Mouse (Mus musculus): ENCODE results near the gene Fam131a. TPM values are rescaled to one million over a fixed set of nuclear protein-coding genes. Genes with fewer than 3 reads are reported as not detected.

Fam131a gene
- total and polyA plus RNA-seq, 3 experiments: 0.67 to 1.3 (median 0.77) TPM

- TF ChIP-seq IRF4 (IDR thresholded peaks at IDR 0.05; ENCODE audit: low read depth, low read length): no peak
- peak; percentile 33; the same call in 1 of the 2 replicates for TF ChIP-seq MEF2A (IDR thresholded peaks at IDR 0.05; ENCODE audit: borderline replicate concordance, low read depth, low read length)
- TF ChIP-seq ZKSCAN1 (IDR thresholded peaks at IDR 0.05; ENCODE audit: borderline replicate concordance, low read depth, low read length): no peak
- TF ChIP-seq MXI1 (IDR thresholded peaks at IDR 0.05; ENCODE audit: low read depth, low read length): no peak
- TF ChIP-seq ZMIZ1 (IDR thresholded peaks at IDR 0.05; ENCODE audit: low read depth, low read length): no peak
Measured at GRCm38 (mm10) chr16:20671886-20672285, 21.2 kb upstream of the Fam131a start (continued).

GRCm38 (mm10) chr16:20672500-20672902, 20.5 kb upstream of the Fam131a start:
- DNase-seq (ENCODE audit: extremely low read depth): peak; percentile 96
- Histone ChIP-seq H3K4me2 (ENCODE audit: insufficient read depth, low read depth, poor library complexity, severe bottlenecking) (peak overlapping the region; percentile 64), H3K4me3 (replicated peaks in 1 of 3; ENCODE audit: low read depth in 2 of 3, low read length in 2 of 3, poor library complexity in 1 of 3) (peak overlapping the region; percentile 75 to 94 (median 87)), H3K27ac (ENCODE audit: insufficient read depth, low read depth) (peak overlapping the region; percentile 38), H3K9me3 (replicated peaks; ENCODE audit: low read length) (no peaks in the 10 kb centered on the region), H3K4me1 (ENCODE audit: control insufficient read depth in 1 of 2, insufficient read depth in 2 of 2) (peaks cover 15 to 42% of the 10 kb centered on the region in 2 experiments), H3K36me3 (replicated peaks in 1 of 2; ENCODE audit: control insufficient read depth in 1 of 2, insufficient read depth in 1 of 2, low read length in 1 of 2) (peaks cover 27 to 37% of the 10 kb centered on the region in 2 experiments), H3K79me2 (replicated peaks; ENCODE audit: control insufficient read depth, extremely low read depth, insufficient read depth, poor library complexity, severe bottlenecking) (peaks cover 47% of the 10 kb centered on the region), H3K9ac (ENCODE audit: insufficient read depth, low read depth) (peak overlapping the region; percentile 97), H3K27me3 (replicated peaks) (no peaks in the 10 kb centered on the region)
- dilution Hi-C loops (cut with MboI; ENCODE audit: extremely low pct_ligation_motif_present, extremely low pct_unique_long_range_greater_than_20kb, low sequenced_read_pairs): no loop called here
- in situ Hi-C loops (cut with MboI; ENCODE audit: low pct_ligation_motif_present, low pct_unique_long_range_greater_than_20kb, low sequenced_read_pairs): no loop called here
- TF ChIP-seq TBP (conservative IDR thresholded peaks at IDR 0.05; ENCODE audit: low read depth, low read length) (peak; percentile 26; the same call in 1 of the 2 replicates), MAX (IDR thresholded peaks at IDR 0.05; ENCODE audit: low read length) (peak; percentile 100), CHD1 (IDR thresholded peaks at IDR 0.05; ENCODE audit: low read depth, low read length) (no peak), IRF4 (IDR thresholded peaks at IDR 0.05; ENCODE audit: low read depth, low read length) (peak; percentile 68), ZC3H11A (IDR thresholded peaks at IDR 0.05; ENCODE audit: low read depth, low read length) (no peak), PAX5 (IDR thresholded peaks at IDR 0.05; ENCODE audit: low read length) (no peak), USF2 (conservative IDR thresholded peaks at IDR 0.05; ENCODE audit: low read depth, low read length) (peak; percentile 100), NELFE (IDR thresholded peaks at IDR 0.05; ENCODE audit: low read depth, low read length) (peak; percentile 96), RCOR1 (conservative IDR thresholded peaks at IDR 0.05; ENCODE audit: low read depth, low read length) (no peak), UBTF (IDR thresholded peaks at IDR 0.05; ENCODE audit: low read depth, low read length) (no peak), POLR2A (IDR thresholded peaks at IDR 0.05; ENCODE audit: low read depth, low read length) (peak; percentile 93), ETS1 (conservative IDR thresholded peaks at IDR 0.05; ENCODE audit: low read depth, low read length) (peak; percentile 53), BHLHE40 (IDR thresholded peaks at IDR 0.05; ENCODE audit: low read depth, low read length) (peak; percentile 97), TCF12 (IDR thresholded peaks at IDR 0.05; ENCODE audit: low read depth, low read length) (peak; percentile 91), POLR2AphosphoS2 (IDR thresholded peaks at IDR 0.05; ENCODE audit: low read depth, low read length) (peak; percentile 37; the same call in 1 of the 2 replicates), E2F4 (IDR thresholded peaks at IDR 0.05; ENCODE audit: insufficient replicate concordance, low read depth, low read length) (peak; percentile 42; the same call in 1 of the 2 replicates), MAZ (IDR thresholded peaks at IDR 0.05; ENCODE audit: low read depth, low read length) (peak; percentile 86; the same call in 1 of the 2 replicates), CTCF (conservative IDR thresholded peaks at IDR 0.05 in 1 of 2, IDR thresholded peaks at IDR 0.05 in 1 of 2; ENCODE audit: low read depth in 2 of 2, low read length in 2 of 2) (no peak), USF1 (IDR thresholded peaks at IDR 0.05; ENCODE audit: low read depth, low read length) (peak; percentile 100), CHD2 (IDR thresholded peaks at IDR 0.05; ENCODE audit: low read length) (0 out of 2 replicates have a peak, but pooled peaks have one; percentile 17), ZKSCAN1 (IDR thresholded peaks at IDR 0.05; ENCODE audit: borderline replicate concordance, low read depth, low read length) (no peak), MYC (IDR thresholded peaks at IDR 0.05; ENCODE audit: low read depth, low read length) (peak; percentile 98), ZMIZ1 (IDR thresholded peaks at IDR 0.05; ENCODE audit: low read depth, low read length) (peak; percentile 93), ZNF384 (IDR thresholded peaks at IDR 0.05; ENCODE audit: low read depth, low read length) (no peak), HCFC1 (IDR thresholded peaks at IDR 0.05; ENCODE audit: low read depth, low read length) (peak; percentile 74), JUND (conservative IDR thresholded peaks at IDR 0.05; ENCODE audit: low read depth, low read length) (no peak), MAFK (IDR thresholded peaks at IDR 0.05; ENCODE audit: insufficient replicate concordance, low read length) (no peak), NRF1 (IDR thresholded peaks at IDR 0.05; ENCODE audit: low read depth, low read length) (peak; percentile 90), EP300 (IDR thresholded peaks at IDR 0.05; ENCODE audit: low read length) (peak; percentile 53; the same call in 1 of the 2 replicates), JUN (IDR thresholded peaks at IDR 0.05; ENCODE audit: insufficient read depth, low read depth, low read length) (no peak), GABPA (IDR thresholded peaks at IDR 0.05; ENCODE audit: insufficient replicate concordance, low read depth, low read length) (no peak), SIN3A (IDR thresholded peaks at IDR 0.05; ENCODE audit: low read length) (peak; percentile 82), ELF1 (IDR thresholded peaks at IDR 0.05; ENCODE audit: low read depth, low read length) (peak; percentile 89), SMC3 (IDR thresholded peaks at IDR 0.05; ENCODE audit: low read depth, low read length) (no peak), RAD21 (IDR thresholded peaks at IDR 0.05; ENCODE audit: low read depth, low read length) (no peak), MEF2A (IDR thresholded peaks at IDR 0.05; ENCODE audit: borderline replicate concordance, low read depth, low read length) (peak; percentile 67), MXI1 (IDR thresholded peaks at IDR 0.05; ENCODE audit: low read depth, low read length) (peak; percentile 79)
